Mouse (Mus musculus) hindbrain, embryonic 10.5 days (tissue): ENCODE measurements at regions not wholly inside any gene's neighbourhood (a gene's known extent, or its start where the extent isn't known, plus 50 kb on each side); places are given as distances from the start of the nearest gene placed in this dataset.

Source experiments
- DNase-seq: peaks from one replicate; pipeline ENCODE4 v3.0.0-alpha.2; 2017; ENCODE audit warnings: low spot score
- H3K27ac ChIP-seq: fragments of 300-500 bp; sonication (generic); 2 replicates; pipeline ENCODE4 v1.5.1; 2016; ENCODE audit warnings: mild to moderate bottlenecking, moderate library complexity
- H3K27me3 ChIP-seq: fragments of 300-500 bp; sonication (generic); 2 replicates; pipeline ENCODE4 v1.6.1; 2016; ENCODE audit warnings: mild to moderate bottlenecking; ENCODE audit not compliant: poor library complexity, insufficient read depth, severe bottlenecking
- H3K36me3 ChIP-seq: fragments of 300-500 bp; sonication (generic); 2 replicates; pipeline ENCODE4 v1.6.1; 2016; ENCODE audit warnings: mild to moderate bottlenecking, moderate library complexity
- H3K4me1 ChIP-seq: fragments of 300-500 bp; sonication (generic); replicated peaks from 2 replicates; pipeline ENCODE4 v1.6.1; 2016; ENCODE audit warnings: mild to moderate bottlenecking
- H3K4me3 ChIP-seq: fragments of 300-500 bp; sonication (generic); 2 replicates; pipeline ENCODE4 v1.5.1; 2016; ENCODE audit warnings: mild to moderate bottlenecking, moderate library complexity
- H3K9me3 ChIP-seq: fragments of 300-500 bp; sonication (generic); 2 replicates; pipeline ENCODE4 v1.6.1; 2016; ENCODE audit warnings: mild to moderate bottlenecking, moderate library complexity
- whole genome bisulfite sequencing: fragments of 180-500 bp; shearing (Covaris S2); methylation state at CpG from one replicate; pipeline ENCODE4 v1.1.7; 2016; 5-methylcytosine and 5-hydroxymethylcytosine counted together

- no peak overlapping the region for H3K4me3 ChIP-seq
- no peaks in the 10 kb centered on the region for H3K36me3 ChIP-seq
- no peaks in the 10 kb centered on the region for H3K4me1 ChIP-seq
- H3K9me3 ChIP-seq: no peaks in the 10 kb centered on the region
- no peak for DNase-seq
- H3K27ac ChIP-seq: no peak overlapping the region
- no peaks in the 10 kb centered on the region for H3K27me3 ChIP-seq
These were observed 305.1 kb upstream of the Arx start for GRCm38 (mm10) chrX:92981141-92981540.

DNA sequence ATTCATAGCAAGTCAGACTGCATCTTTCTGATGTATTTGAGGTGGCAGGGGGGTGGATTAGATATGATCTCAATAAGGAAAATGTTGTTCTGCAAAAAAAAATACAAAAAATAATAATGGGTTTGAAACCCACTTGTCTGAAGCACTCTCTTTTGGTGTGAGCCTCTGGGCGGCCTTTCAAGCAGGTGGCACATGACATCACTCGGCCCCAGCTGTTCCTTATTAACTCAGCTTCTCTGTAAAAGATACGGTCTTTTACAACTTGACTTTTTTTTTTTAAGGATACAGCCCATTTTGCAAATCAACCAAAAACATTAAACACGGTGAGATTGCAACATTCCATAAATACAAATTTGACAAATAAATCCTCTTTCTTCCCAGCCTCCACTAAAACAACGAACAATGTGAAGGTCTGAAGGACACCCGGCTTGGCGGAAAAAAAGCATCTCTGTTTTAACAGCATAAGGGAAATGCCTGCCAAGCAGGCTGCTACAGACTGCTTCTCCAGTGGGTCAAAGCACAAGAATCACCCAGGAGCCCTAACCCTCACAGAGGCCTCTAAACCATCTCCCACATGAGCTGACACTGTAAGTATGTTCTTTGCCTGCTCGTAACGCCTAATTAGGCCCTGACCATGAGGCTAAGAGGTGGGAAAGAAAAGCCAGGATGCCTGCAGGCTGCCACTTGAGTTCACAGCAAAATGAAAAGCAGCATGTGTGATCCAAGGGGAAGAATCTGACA, 283.8 kb upstream of the Arx start:
- DNase-seq: no peak
- H3K27ac ChIP-seq: no peak overlapping the region
- H3K36me3 ChIP-seq: no peaks in the 10 kb centered on the region
- no peaks in the 10 kb centered on the region for H3K9me3 ChIP-seq
- no peak overlapping the region for H3K4me3 ChIP-seq
- 69% methylated on average over 9 of the region's 9 CpGs for WGBS
- no peaks in the 10 kb centered on the region for H3K4me1 ChIP-seq
- no peaks in the 10 kb centered on the region for H3K27me3 ChIP-seq

GRCm38 (mm10) chrX:93006681-93007080, 279.6 kb upstream of the Arx start:
- WGBS: 84% methylated on average over 2 of the region's 2 CpGs
- Histone ChIP-seq H3K27ac (no peak overlapping the region), H3K36me3 (no peaks in the 10 kb centered on the region), H3K4me3 (no peak overlapping the region), H3K27me3 (no peaks in the 10 kb centered on the region), H3K4me1 (no peaks in the 10 kb centered on the region), H3K9me3 (no peaks in the 10 kb centered on the region)
- DNase-seq: no peak

- DNase-seq: no peak
- WGBS: 65% methylated on average over 2 of the region's 2 CpGs
- no peaks in the 10 kb centered on the region for H3K9me3 ChIP-seq
These were observed 274.7 kb upstream of the Arx start for GRCm38 (mm10) chrX:93011578-93011977.

GRCm38 (mm10) chrX:93016391-93016790, 269.9 kb upstream of the Arx start:
- H3K36me3 ChIP-seq: no peaks in the 10 kb centered on the region
- H3K27ac ChIP-seq: no peak overlapping the region
- 64% methylated on average over 3 of the region's 3 CpGs for WGBS
- H3K4me1 ChIP-seq: no peaks in the 10 kb centered on the region
- DNase-seq: no peak
- H3K4me3 ChIP-seq: no peak overlapping the region
- H3K9me3 ChIP-seq: no peaks in the 10 kb centered on the region
- no peaks in the 10 kb centered on the region for H3K27me3 ChIP-seq

More at GRCm38 (mm10) chrX:93011578-93011977, 274.7 kb upstream of the Arx start:
- Histone ChIP-seq H3K4me1 (no peaks in the 10 kb centered on the region), H3K27me3 (no peaks in the 10 kb centered on the region), H3K36me3 (no peaks in the 10 kb centered on the region), H3K27ac (no peak overlapping the region), H3K4me3 (no peak overlapping the region)

GRCm38 (mm10) chrX:93041096-93041495, 245.1 kb upstream of the Arx start:
- no peaks in the 10 kb centered on the region for H3K27me3 ChIP-seq
- H3K4me3 ChIP-seq: no peak overlapping the region
- no peaks in the 10 kb centered on the region for H3K9me3 ChIP-seq
- WGBS: 78% methylated on average over 1 of the region's 1 CpGs
- DNase-seq: no peak
- no peaks in the 10 kb centered on the region for H3K4me1 ChIP-seq
- no peaks in the 10 kb centered on the region for H3K36me3 ChIP-seq
- H3K27ac ChIP-seq: no peak overlapping the region

DNA sequence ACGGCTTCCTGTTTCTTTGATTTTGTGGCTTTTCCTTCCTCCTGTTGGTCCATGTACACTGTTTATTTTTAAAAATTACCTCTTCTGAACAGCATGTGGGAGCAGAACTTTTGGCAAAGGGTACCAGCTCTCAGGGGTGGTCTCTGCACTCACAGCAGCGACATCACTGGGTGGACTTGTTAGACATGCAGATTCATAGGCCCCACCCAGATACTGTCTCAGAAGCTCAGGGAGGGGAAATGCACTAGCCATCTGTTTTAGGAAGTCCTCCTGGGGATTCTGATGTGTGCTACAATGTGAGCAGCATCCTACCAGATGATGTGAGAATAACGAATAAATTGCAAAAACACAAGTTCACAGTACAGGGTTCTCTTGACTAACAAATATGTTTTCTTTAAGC, 243.5 kb upstream of the Arx start:
- WGBS: 69% methylated on average over 3 of the region's 3 CpGs
- Histone ChIP-seq H3K27me3 (no peaks in the 10 kb centered on the region), H3K4me1 (no peaks in the 10 kb centered on the region), H3K27ac (no peak overlapping the region), H3K9me3 (no peaks in the 10 kb centered on the region), H3K36me3 (no peaks in the 10 kb centered on the region), H3K4me3 (no peak overlapping the region)
- DNase-seq: no peak

DNA sequence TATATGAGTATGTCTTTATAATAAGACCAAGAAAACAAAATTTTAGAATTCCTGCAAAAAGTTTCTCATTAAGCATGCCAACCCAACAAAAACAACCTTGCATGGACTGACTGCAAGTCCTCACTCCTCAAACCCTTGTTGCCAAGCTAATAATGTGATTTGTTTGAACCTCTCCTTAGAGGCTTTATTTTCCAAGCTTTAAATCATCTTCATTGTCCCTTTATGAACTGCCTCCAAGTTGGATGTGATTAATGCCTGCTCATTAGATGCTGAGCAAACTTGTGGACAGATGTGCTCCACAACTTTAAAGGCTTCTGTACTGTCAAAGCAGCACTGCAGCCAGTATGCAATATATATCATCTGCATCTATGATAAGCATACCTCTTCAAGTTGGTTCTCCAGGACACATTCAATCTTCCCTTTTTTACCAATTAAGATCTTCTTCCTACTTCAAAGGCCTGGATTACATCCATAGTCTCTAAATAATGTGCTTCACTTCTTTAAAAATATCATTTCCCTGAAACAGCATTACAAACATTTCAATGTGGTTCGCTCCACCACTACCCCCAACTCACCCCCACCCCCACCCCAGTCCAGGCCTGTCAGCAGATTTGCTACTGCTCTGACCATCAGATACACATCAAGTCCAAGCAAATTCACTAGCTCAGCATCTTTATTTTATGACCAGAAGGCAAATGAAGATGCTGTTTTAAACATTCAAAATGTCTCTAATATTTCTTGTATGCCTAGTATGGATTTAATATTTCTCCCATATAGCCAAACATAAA, 237.1 kb upstream of the Arx start:
- Histone ChIP-seq H3K36me3 (no peaks in the 10 kb centered on the region), H3K27me3 (no peaks in the 10 kb centered on the region), H3K9me3 (no peaks in the 10 kb centered on the region), H3K27ac (no peak overlapping the region), H3K4me3 (no peak overlapping the region), H3K4me1 (no peaks in the 10 kb centered on the region)
- DNase-seq: no peak
- WGBS: 97% methylated on average over 1 of the region's 1 CpGs

GRCm38 (mm10) chrX:93049755-93050143, 236.5 kb upstream of the Arx start:
- Histone ChIP-seq H3K36me3 (no peaks in the 10 kb centered on the region), H3K4me1 (no peaks in the 10 kb centered on the region), H3K9me3 (no peaks in the 10 kb centered on the region), H3K27me3 (no peaks in the 10 kb centered on the region), H3K27ac (no peak overlapping the region), H3K4me3 (no peak overlapping the region)
- WGBS: 89% methylated on average over 3 of the region's 3 CpGs
- DNase-seq: no peak

GRCm38 (mm10) chrX:93059533-93059932, 226.7 kb upstream of the Arx start:
- Histone ChIP-seq H3K9me3 (no peaks in the 10 kb centered on the region), H3K4me3 (no peak overlapping the region), H3K36me3 (no peaks in the 10 kb centered on the region), H3K27ac (no peak overlapping the region), H3K4me1 (no peaks in the 10 kb centered on the region), H3K27me3 (no peaks in the 10 kb centered on the region)
- no peak for DNase-seq
- 77% methylated on average over 4 of the region's 4 CpGs for WGBS

DNA sequence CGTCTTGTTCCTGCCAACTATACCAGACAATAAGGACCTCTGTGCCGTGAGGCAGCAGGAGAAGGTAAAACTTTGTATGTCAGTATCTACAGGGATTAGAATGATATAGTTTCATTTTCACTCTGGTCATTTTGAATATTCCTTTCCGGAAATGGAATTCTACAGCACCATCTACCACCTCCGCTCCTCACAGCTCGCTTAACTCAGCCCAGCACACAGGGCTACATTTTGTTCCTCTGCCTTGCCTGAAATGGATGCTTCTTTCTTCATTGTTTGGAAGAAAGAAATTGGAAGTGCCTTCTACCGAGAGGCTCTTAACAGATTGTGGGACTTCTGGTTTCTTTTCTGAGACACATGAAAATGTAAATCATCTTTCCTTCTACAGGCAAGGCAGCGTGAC, 217.4 kb upstream of the Arx start:
- DNase-seq: no peak
- Histone ChIP-seq H3K9me3 (no peaks in the 10 kb centered on the region), H3K27ac (no peak overlapping the region), H3K4me1 (no peaks in the 10 kb centered on the region), H3K4me3 (no peak overlapping the region), H3K36me3 (no peaks in the 10 kb centered on the region), H3K27me3 (no peaks in the 10 kb centered on the region)
- WGBS: 69% methylated on average over 7 of the region's 7 CpGs

DNA sequence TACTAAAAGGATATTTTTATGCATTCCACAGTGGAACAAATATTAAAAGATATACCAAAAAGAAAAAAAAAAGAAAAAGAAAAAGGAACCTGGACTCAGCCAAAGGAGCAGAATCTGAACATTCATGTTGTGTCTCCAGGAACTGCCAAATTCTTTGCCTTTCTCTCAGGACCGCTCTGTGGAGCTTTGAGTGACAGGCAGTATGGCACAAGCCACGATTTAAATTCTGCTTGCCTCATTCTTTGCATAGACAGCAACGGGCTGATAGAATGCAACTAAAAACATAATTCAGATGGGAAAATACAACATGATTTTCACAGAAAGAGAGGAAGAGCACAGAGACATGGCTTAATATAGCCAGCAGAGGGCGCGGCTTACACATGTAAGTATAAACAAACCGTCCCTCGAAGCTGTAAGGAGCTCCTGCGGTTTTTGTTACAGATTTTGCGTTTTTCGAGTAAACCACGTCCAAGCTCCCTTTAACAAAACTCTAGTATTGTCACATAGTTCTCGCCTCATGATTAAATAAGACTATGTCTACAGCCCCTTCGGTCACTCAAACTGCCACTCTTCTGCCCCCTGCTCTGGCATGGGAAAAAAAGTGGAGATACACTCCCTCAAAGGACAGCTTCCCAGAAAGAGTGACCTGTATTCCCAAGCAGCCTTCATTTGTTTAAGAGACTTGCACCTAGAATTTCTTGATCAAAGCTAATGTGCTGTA, 216.5 kb upstream of the Arx start:
- no peaks in the 10 kb centered on the region for H3K9me3 ChIP-seq
- no peak overlapping the region for H3K27ac ChIP-seq
- H3K36me3 ChIP-seq: no peaks in the 10 kb centered on the region
- H3K4me3 ChIP-seq: no peak overlapping the region; the same call in 1 of the 2 replicates
- DNase-seq: peak; percentile 23
- 18% methylated on average over 13 of the region's 13 CpGs for WGBS
- H3K4me1 ChIP-seq: no peaks in the 10 kb centered on the region
- H3K27me3 ChIP-seq: no peaks in the 10 kb centered on the region

GRCm38 (mm10) chrX:93070290-93070611, 216.0 kb upstream of the Arx start:
- 50% methylated on average over 5 of the region's 5 CpGs for WGBS
- Histone ChIP-seq H3K9me3 (no peaks in the 10 kb centered on the region), H3K36me3 (no peaks in the 10 kb centered on the region), H3K27ac (no peak overlapping the region), H3K4me3 (no peak overlapping the region), H3K27me3 (no peaks in the 10 kb centered on the region), H3K4me1 (no peaks in the 10 kb centered on the region)
- DNase-seq: no peak
